Mouse (Mus musculus) C2C12 (cell line): ENCODE results near the gene Usp6nl. TPM values are rescaled to one million over a fixed set of nuclear protein-coding genes. Genes with fewer than 3 reads are reported as not detected.

Source experiments
- H3K27me3 ChIP-seq: one replicate; pipeline ENCODE4 v1.6.1; 2011; ENCODE audit not compliant: control insufficient read depth, insufficient read depth, insufficient read length
- H3K36me3 ChIP-seq: one replicate; pipeline ENCODE4 v1.6.1; 2011; ENCODE audit not compliant: control insufficient read depth, insufficient read depth
- H3K4me3 ChIP-seq: one replicate; pipeline ENCODE4 v1.5.1; 2011; ENCODE audit warnings: mild to moderate bottlenecking, control low read depth; ENCODE audit not compliant: poor library complexity, insufficient read depth, severe bottlenecking
- H3K79me2 ChIP-seq: one replicate; pipeline ENCODE4 v1.6.1; 2011; ENCODE audit not compliant: control insufficient read depth, insufficient read depth
- H3K79me3 ChIP-seq: one replicate; pipeline ENCODE4 v1.6.1; 2011; ENCODE audit warnings: low read depth, control low read depth
- H3ac ChIP-seq: one replicate; pipeline ENCODE3; 2011; ENCODE audit warnings: low read depth; ENCODE audit not compliant: control insufficient read depth, insufficient read length
- CEBPB ChIP-seq: IDR thresholded peaks from one replicate; pipeline ENCODE4 v1.6.1; 2011; ENCODE audit warnings: low read depth, mild to moderate bottlenecking, control low read depth, moderate library complexity
- CTCF ChIP-seq: IDR thresholded peaks from one replicate; pipeline ENCODE4 v1.5.1; 2011; ENCODE audit not compliant: control insufficient read depth, insufficient read depth, insufficient read length
- FOSL1 ChIP-seq: IDR thresholded peaks from one replicate; pipeline ENCODE4 v1.8.0; 2011; ENCODE audit warnings: mild to moderate bottlenecking, low read length; ENCODE audit not compliant: poor library complexity, insufficient read depth, severe bottlenecking
- MAX ChIP-seq: IDR thresholded peaks from one replicate; pipeline ENCODE4 v1.6.1; 2011; ENCODE audit warnings: mild to moderate bottlenecking, control low read depth
- MYOD1 ChIP-seq: IDR thresholded peaks from one replicate; pipeline ENCODE4 v1.6.1; 2011; ENCODE audit warnings: low read depth; ENCODE audit not compliant: control insufficient read depth, insufficient read length
- MYOG ChIP-seq: IDR thresholded peaks from one replicate; pipeline ENCODE4 v1.6.1; 2011; ENCODE audit not compliant: control insufficient read depth, insufficient read length; ENCODE audit errors: extremely low read depth
- USF1 ChIP-seq: IDR thresholded peaks from one replicate; pipeline ENCODE4 v1.6.1; 2011; ENCODE audit warnings: low read depth, mild to moderate bottlenecking, control low read depth, moderate library complexity
- polyA plus RNA-seq: library from polyadenylated mRNA; unstranded; fragments of >200 nt; fragmentation: generic; extraction: Trizol; gene quantifications from one replicate; pipeline ENCODE4 v1.2.1, GENCODE M21; 2012; ENCODE audit warnings: missing spikeins

The Usp6nl gene
- polyA plus RNA-seq, 1 experiment: 6.1 TPM

- TF ChIP-seq MYOD1: no peak
- peak; percentile 11 for TF ChIP-seq CTCF
- Histone ChIP-seq H3K36me3 (peaks cover 27% of the 10 kb centered on the region), H3K79me3 (no peaks in the 10 kb centered on the region), H3K4me3 (no peak overlapping the region), H3K79me2 (no peaks in the 10 kb centered on the region), H3K27me3 (no peaks in the 10 kb centered on the region), H3ac (no peak overlapping the region)
Measured at GRCm38 (mm10) chr2:6445858-6446257, 123.4 kb downstream of the Usp6nl start.

GRCm38 (mm10) chr2:6448880-6449279 lies 126.4 kb downstream of the Usp6nl start:
- H3K36me3 ChIP-seq: peaks cover 4% of the 10 kb centered on the region
- H3K4me3 ChIP-seq: no peak overlapping the region
- H3K79me3 ChIP-seq: no peaks in the 10 kb centered on the region
- H3K27me3 ChIP-seq: no peaks in the 10 kb centered on the region
- H3ac ChIP-seq: no peak overlapping the region
- no peak for TF ChIP-seq FOSL1
- TF ChIP-seq CTCF: no peak
- no peak for TF ChIP-seq CEBPB
- no peaks in the 10 kb centered on the region for H3K79me2 ChIP-seq

GRCm38 (mm10) chr2:6449656-6450055 lies 127.2 kb downstream of the Usp6nl start:
- no peak for TF ChIP-seq USF1
- no peak for TF ChIP-seq MYOD1
- no peak for TF ChIP-seq MYOG
- TF ChIP-seq FOSL1: no peak
- no peak for TF ChIP-seq MAX
- no peak for TF ChIP-seq CTCF
- TF ChIP-seq CEBPB: no peak
- no peak overlapping the region for H3ac ChIP-seq
- no peak overlapping the region for H3K4me3 ChIP-seq
- H3K27me3 ChIP-seq: no peaks in the 10 kb centered on the region
- peaks cover 2% of the 10 kb centered on the region for H3K36me3 ChIP-seq
- no peaks in the 10 kb centered on the region for H3K79me3 ChIP-seq
- H3K79me2 ChIP-seq: no peaks in the 10 kb centered on the region

GRCm38 (mm10) chr2:6450544-6450943 lies 128.1 kb downstream of the Usp6nl start:
- Histone ChIP-seq H3ac (no peak overlapping the region), H3K4me3 (no peak overlapping the region), H3K36me3 (no peaks in the 10 kb centered on the region), H3K27me3 (no peaks in the 10 kb centered on the region), H3K79me3 (no peaks in the 10 kb centered on the region), H3K79me2 (no peaks in the 10 kb centered on the region)
- no peak for TF ChIP-seq USF1
- TF ChIP-seq CTCF: no peak
- TF ChIP-seq MYOG: no peak
- no peak for TF ChIP-seq FOSL1
- no peak for TF ChIP-seq MAX

- H3K27me3 ChIP-seq: no peaks in the 10 kb centered on the region
- TF ChIP-seq USF1: no peak
- no peak for TF ChIP-seq CTCF
- TF ChIP-seq FOSL1: no peak
- TF ChIP-seq CEBPB: no peak
- TF ChIP-seq MAX: no peak
- TF ChIP-seq MYOD1: no peak
- no peak for TF ChIP-seq MYOG
- H3K36me3 ChIP-seq: no peaks in the 10 kb centered on the region
- H3K79me3 ChIP-seq: no peaks in the 10 kb centered on the region
- H3ac ChIP-seq: no peak overlapping the region
- H3K4me3 ChIP-seq: no peak overlapping the region
- H3K79me2 ChIP-seq: no peaks in the 10 kb centered on the region
Measured at GRCm38 (mm10) chr2:6454941-6455516, 132.6 kb downstream of the Usp6nl start.

GRCm38 (mm10) chr2:6459282-6460047 lies 137.0 kb downstream of the Usp6nl start:
- Histone ChIP-seq H3K4me3 (no peak overlapping the region), H3K79me3 (no peaks in the 10 kb centered on the region), H3K79me2 (no peaks in the 10 kb centered on the region), H3ac (no peak overlapping the region), H3K27me3 (no peaks in the 10 kb centered on the region), H3K36me3 (no peaks in the 10 kb centered on the region)
- TF ChIP-seq MAX (no peak), MYOG (no peak), USF1 (no peak), FOSL1 (no peak)
